8 mouse cellular contexts compared by ENCODE assay signal in genomic region chr17:69383201-69383940, GRCm38 (mm10). TPM values are rescaled to one million over a fixed set of nuclear protein-coding genes. Genes with fewer than 3 reads are reported as not detected.
A peak's percentile ranks its signal among the peaks of the same experiment; 100 is the strongest.
DNase-seq lines count a peak whose midpoint lies in the region; ATAC-seq and TF ChIP-seq lines count a peak whose summit lies in the region.

No protein-coding gene starts in this region.

- H3K27ac ChIP-seq in embryonic facial prominence, embryonic 12.5 days, result peak overlapping the region; percentile 100
- H3K27ac ChIP-seq in heart, adult 2 months, result peak overlapping the region; percentile 98
- H3K27ac ChIP-seq in limb, embryonic 12.5 days, result peak overlapping the region; percentile 99
- H3K27ac ChIP-seq in midbrain, embryonic 13.5 days, result peak overlapping the region; percentile 98

- TF ChIP-seq CTCF in heart, adult 2 months (IDR thresholded peaks at IDR 0.05), result no peak

- no peaks in the 10 kb centered on the region for H3K79me2 ChIP-seq in heart, adult 2 months (replicated peaks; ENCODE audit: control insufficient read depth, insufficient read depth, low read length)

- WGBS in embryonic facial prominence, embryonic 12.5 days, result under 1% methylated on average over 71 of the region's 128 CpGs
- 2% methylated on average over 111 of the region's 128 CpGs for WGBS in heart, adult 2 months
- WGBS in limb, embryonic 12.5 days, result 1% methylated on average over 86 of the region's 128 CpGs
- WGBS in midbrain, embryonic 13.5 days, result under 1% methylated on average over 77 of the region's 128 CpGs

- H3K36me3 ChIP-seq in embryonic facial prominence, embryonic 12.5 days, result peaks cover 18% of the 10 kb centered on the region
- peaks cover 11% of the 10 kb centered on the region for H3K36me3 ChIP-seq in heart, adult 2 months (ENCODE audit: control insufficient read depth, insufficient read depth, low read length)
- H3K36me3 ChIP-seq in limb, embryonic 12.5 days, result peaks cover 21% of the 10 kb centered on the region
- H3K36me3 ChIP-seq in midbrain, embryonic 13.5 days, result peaks cover 20% of the 10 kb centered on the region

- peak; percentile 24 to 49 for DNase-seq in monocyte, adult 2 months (ENCODE audit: low read depth in 1 of 2, low spot score in 2 of 2)
- peak; percentile 89 to 91 for DNase-seq in heart, adult 2 months
- peak; percentile 70 to 75 for DNase-seq in kidney, adult 8-10 months
- DNase-seq in spleen, adult 12 weeks (ENCODE audit: low spot score), result peak; percentile 69

- H3K4me3 ChIP-seq in embryonic facial prominence, embryonic 12.5 days, result peak overlapping the region; percentile 77
- peak overlapping the region; percentile 93 for H3K4me3 ChIP-seq in heart, adult 2 months
- H3K4me3 ChIP-seq in limb, embryonic 12.5 days (replicated peaks), result peak overlapping the region; percentile 80
- peak overlapping the region; percentile 81 for H3K4me3 ChIP-seq in midbrain, embryonic 13.5 days (replicated peaks)

- peaks cover 10% of the 10 kb centered on the region for H3K4me1 ChIP-seq in embryonic facial prominence, embryonic 12.5 days
- peaks cover 3% of the 10 kb centered on the region for H3K4me1 ChIP-seq in heart, adult 2 months (ENCODE audit: control insufficient read depth, insufficient read depth, low read length)
- H3K4me1 ChIP-seq in limb, embryonic 12.5 days (replicated peaks), result peaks cover 18% of the 10 kb centered on the region
- H3K4me1 ChIP-seq in midbrain, embryonic 13.5 days (replicated peaks), result peaks cover 18% of the 10 kb centered on the region

- ATAC-seq in monocyte, adult 5-6 weeks (replicated peaks; ENCODE audit: insufficient number of reproducible peaks, low FRiP score, low TSS enrichment, poor library complexity, severe bottlenecking), result no peak
- peak; percentile 64; the same call in 1 of the 2 replicates for ATAC-seq in embryonic facial prominence, embryonic 12.5 days (ENCODE audit: insufficient number of reproducible peaks, insufficient read depth, low FRiP score, low TSS enrichment)
- ATAC-seq in limb, embryonic 12.5 days (ENCODE audit: insufficient number of reproducible peaks, insufficient read depth, low FRiP score, low TSS enrichment, low read depth), result peak; percentile 58
- peak; percentile 75 for ATAC-seq in midbrain, embryonic 13.5 days

- H3K27me3 ChIP-seq in embryonic facial prominence, embryonic 12.5 days, result no peaks in the 10 kb centered on the region
- H3K27me3 ChIP-seq in heart, adult 2 months (ENCODE audit: control insufficient read depth, insufficient read depth, low read length), result no peaks in the 10 kb centered on the region
- no peaks in the 10 kb centered on the region for H3K27me3 ChIP-seq in limb, embryonic 12.5 days
- H3K27me3 ChIP-seq in midbrain, embryonic 13.5 days, result no peaks in the 10 kb centered on the region

- TF ChIP-seq EP300 in heart, adult 2 months (IDR thresholded peaks at IDR 0.05; ENCODE audit: insufficient read depth, low read depth, low read length), result no peak

- TF ChIP-seq POLR2A in heart, adult 2 months (IDR thresholded peaks at IDR 0.05; ENCODE audit: insufficient read depth, low read depth, low read length), result no peak

- H3K9me3 ChIP-seq in embryonic facial prominence, embryonic 12.5 days, result no peaks in the 10 kb centered on the region
- no peaks in the 10 kb centered on the region for H3K9me3 ChIP-seq in limb, embryonic 12.5 days
- H3K9me3 ChIP-seq in midbrain, embryonic 13.5 days, result no peaks in the 10 kb centered on the region

- H3K4me2 ChIP-seq in embryonic facial prominence, embryonic 12.5 days (replicated peaks), result peak overlapping the region; percentile 68
- peak overlapping the region; percentile 89 for H3K4me2 ChIP-seq in limb, embryonic 12.5 days
- H3K4me2 ChIP-seq in midbrain, embryonic 13.5 days (replicated peaks), result peak overlapping the region; percentile 76

- H3K9ac ChIP-seq in embryonic facial prominence, embryonic 12.5 days, result peak overlapping the region; percentile 88
- H3K9ac ChIP-seq in heart, adult 2 months (ENCODE audit: low read depth, low read length), result peak overlapping the region; percentile 96
- H3K9ac ChIP-seq in limb, embryonic 12.5 days (replicated peaks), result peak overlapping the region; percentile 92
- H3K9ac ChIP-seq in midbrain, embryonic 13.5 days (replicated peaks), result peak overlapping the region; percentile 90

- intact Hi-C loops in heart, adult 2 months (cut with DNase I), result loop anchor here (1.0 kb wide), 1 partner anchor 34 kb away; no protein-coding TSS in a partner anchor

RNA-seq across cellular contexts. Expression of gene Zbtb14, which starts 0.5 kb away (rescaled TPM):
- total RNA-seq in monocyte, adult 5-6 weeks (2017), result 23.5 to 26.0 TPM (median 24.5 TPM) in 3 replicates
- 30.4 and 30.6 TPM in 2 replicates for polyA plus RNA-seq in embryonic facial prominence, embryonic 12.5 days (2016; fragmentation: Nextera tagmentation; extraction: Ambion mirVana)
- 10 to 100 TPM in 1 of 2 experiments, 1 to 10 TPM in 1; 8.5 to 10.6 TPM for total RNA-seq in heart, adult 2 months (2021)
- 3.9 and 6.9 TPM in 2 replicates for polyA plus RNA-seq in heart, adult 2 months (2012; rRNA removed)
- polyA plus RNA-seq in limb, embryonic 12.5 days (2016; fragmentation: Nextera tagmentation; extraction: Ambion mirVana), result 31.1 and 32.1 TPM in 2 replicates
- polyA plus RNA-seq in midbrain, embryonic 13.5 days (2015; fragmentation: Nextera tagmentation; extraction: Ambion mirVana), result 35.0 and 39.0 TPM in 2 replicates

RNA-seq across cellular contexts. Expression of gene Akain1, which starts 55.8 kb away (rescaled TPM):
- not detected in 3 replicates for total RNA-seq in monocyte, adult 5-6 weeks (2017)
- not detected in 2 replicates for polyA plus RNA-seq in embryonic facial prominence, embryonic 12.5 days (2016; fragmentation: Nextera tagmentation; extraction: Ambion mirVana)
- total RNA-seq in heart, adult 2 months (2021), result not detected
- polyA plus RNA-seq in heart, adult 2 months (2012; rRNA removed), result 0.12 and 0.18 TPM in 2 replicates
- not detected in 2 replicates for polyA plus RNA-seq in limb, embryonic 12.5 days (2016; fragmentation: Nextera tagmentation; extraction: Ambion mirVana)
- polyA plus RNA-seq in midbrain, embryonic 13.5 days (2015; fragmentation: Nextera tagmentation; extraction: Ambion mirVana), result 0.24 and 0.26 TPM in 2 replicates

Comparison
In these comparisons a context has a peak if more than half of its experiments do, and no peak if none do; other contexts are left out.
1. DNase-seq: peak in every context shown above with its lines; median percentile 90 in heart, adult 2 months; 72 in kidney, adult 8-10 months; 69 in spleen, adult 12 weeks; 36 in monocyte, adult 2 months.